Mouse (Mus musculus): ENCODE measurements around the gene Paqr5.

GRCm38 (mm10) chr9:61910526-61911256, 116.0 kb downstream of the Paqr5 start:
- TF ChIP-seq CTCF (IDR thresholded peaks at IDR 0.05; ENCODE audit: control insufficient read depth, insufficient read depth, low read length) (no peak), POLR2A (IDR thresholded peaks at IDR 0.05; ENCODE audit: borderline replicate concordance, control insufficient read depth, low read depth, low read length) (no peak)
